In the genomic region with DNA sequence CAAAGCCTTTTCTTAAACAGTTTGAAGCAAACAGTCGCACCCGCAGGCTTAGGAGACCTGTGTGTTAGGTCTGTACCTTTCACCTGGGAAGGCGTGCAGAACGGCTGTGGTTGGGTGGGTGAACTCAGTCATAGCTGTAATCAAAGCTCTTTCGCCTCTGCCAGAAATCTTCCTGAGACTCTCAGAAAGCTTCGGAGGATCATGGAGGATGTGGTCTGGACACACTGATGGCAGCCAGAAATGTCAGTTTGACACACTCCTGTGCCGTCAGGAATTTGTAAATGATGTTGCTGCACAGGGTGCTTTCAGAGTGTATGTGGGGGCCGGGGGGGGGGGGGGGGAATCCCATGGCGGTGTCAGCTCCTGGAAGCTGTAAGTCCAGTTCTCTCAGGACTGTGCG, we compare ENCODE assay signal across 27 mouse cellular contexts. TPM values are rescaled to one million over a fixed set of nuclear protein-coding genes. Genes with fewer than 3 reads are reported as not detected.
DNase-seq lines count a peak whose midpoint lies in the region; ATAC-seq lines count a peak whose summit lies in the region.
"Had no signal": no experiment of that assay in that cellular context is flagged by ENCODE, and none has a peak within 500 bp of the region (broad histone marks: within the 10 kb centered on the region; RNA-seq: fewer than 3 reads in every experiment).

No protein-coding gene starts in this region.

- intact Hi-C loops in left cerebral cortex, postnatal 14 days (cut with DNase I), result no loop called here

- H3K36me3 ChIP-seq in heart, embryonic 13.5 days, result no peaks in the 10 kb centered on the region
- H3K36me3 ChIP-seq in midbrain, embryonic 15.5 days (replicated peaks), result no peaks in the 10 kb centered on the region
- H3K36me3 ChIP-seq in midbrain, embryonic 13.5 days, result no peaks in the 10 kb centered on the region; the same call in 1 of the 2 replicates
- H3K36me3 ChIP-seq in intestine, embryonic 16.5 days (ENCODE audit: control insufficient read depth, insufficient read depth, low read length), result no peaks in the 10 kb centered on the region
- H3K36me3 ChIP-seq: forebrain, embryonic 15.5 days; heart, embryonic 15.5 days; lung, embryonic 15.5 days; neural tube, embryonic 12.5 days had no signal

- H3K4me3 ChIP-seq in heart, embryonic 13.5 days, result no peak overlapping the region
- no peak overlapping the region for H3K4me3 ChIP-seq in midbrain, embryonic 15.5 days
- H3K4me3 ChIP-seq in midbrain, embryonic 13.5 days (replicated peaks), result no peak overlapping the region
- H3K4me3 ChIP-seq in intestine, embryonic 16.5 days (ENCODE audit: low read length), result no peak overlapping the region
- H3K4me3 ChIP-seq: forebrain, embryonic 15.5 days; heart, embryonic 15.5 days; layer of hippocampus, adult 2 months; left cerebral cortex, adult 2 months; limb, embryonic 13.5 days; lung, embryonic 15.5 days; myocyte; neural tube, embryonic 12.5 days had no signal

- peak overlapping the region; percentile 17; the same call in 1 of the 2 replicates for H3K4me2 ChIP-seq in heart, embryonic 13.5 days
- H3K4me2 ChIP-seq in midbrain, embryonic 15.5 days, result no peak overlapping the region
- H3K4me2 ChIP-seq in midbrain, embryonic 13.5 days (replicated peaks), result no peak overlapping the region
- H3K4me2 ChIP-seq in intestine, embryonic 16.5 days (ENCODE audit: low read depth, low read length), result no peak overlapping the region
- H3K4me2 ChIP-seq: forebrain, embryonic 15.5 days; heart, embryonic 15.5 days; limb, embryonic 13.5 days; liver, embryonic 11.5 days; lung, embryonic 15.5 days; neural tube, embryonic 12.5 days had no signal

- DNase-seq in heart, adult 8-10 months (ENCODE audit: low spot score), result no peak
- DNase-seq in yolk sac, embryonic 10.5 days (ENCODE audit: low spot score), result peak; percentile 48
- no peak for DNase-seq in left cerebral cortex, postnatal 14 days (ENCODE audit: low spot score in 2 of 2)
- DNase-seq in urinary bladder, adult 2 months (ENCODE audit: low spot score), result no peak
- DNase-seq: adrenal gland, postnatal 10 days; cerebellum, adult 8-10 months; cerebellum, postnatal 36 days; embryo, embryonic 11 days; gastrocnemius, postnatal 36 days; heart, adult 18-20 months; kidney, adult 2 months; kidney, postnatal 36 days; right cerebral cortex, postnatal 14 days had no signal

- WGBS in heart, embryonic 13.5 days, result 44% methylated on average over 10 of the region's 10 CpGs
- WGBS in midbrain, embryonic 15.5 days, result 73% methylated on average over 10 of the region's 10 CpGs
- 76% methylated on average over 10 of the region's 10 CpGs for WGBS in midbrain, embryonic 13.5 days
- WGBS in intestine, embryonic 16.5 days, result 49% methylated on average over 10 of the region's 10 CpGs

- H3K9me3 ChIP-seq in heart, embryonic 13.5 days, result no peaks in the 10 kb centered on the region
- H3K9me3 ChIP-seq in midbrain, embryonic 15.5 days, result no peaks in the 10 kb centered on the region
- no peaks in the 10 kb centered on the region for H3K9me3 ChIP-seq in midbrain, embryonic 13.5 days
- no peaks in the 10 kb centered on the region for H3K9me3 ChIP-seq in intestine, embryonic 16.5 days (ENCODE audit: control insufficient read depth, low read length)
- H3K9me3 ChIP-seq: forebrain, embryonic 15.5 days; heart, embryonic 15.5 days; limb, embryonic 13.5 days; lung, embryonic 15.5 days; neural tube, embryonic 12.5 days had no signal

- ATAC-seq in heart, embryonic 13.5 days (ENCODE audit: extremely low read depth, insufficient number of reproducible peaks, low FRiP score, low TSS enrichment), result no peak
- ATAC-seq in midbrain, embryonic 15.5 days (replicated peaks), result 0 out of 2 replicates have a peak, but pooled peaks have one; percentile 33
- no peak for ATAC-seq in midbrain, embryonic 13.5 days
- ATAC-seq in intestine, embryonic 16.5 days, result 0 out of 2 replicates have a peak, but pooled peaks have one; percentile 33
- ATAC-seq: forebrain, embryonic 15.5 days; Patski had no signal

- no peak overlapping the region for H3K9ac ChIP-seq in heart, embryonic 13.5 days
- no peak overlapping the region for H3K9ac ChIP-seq in midbrain, embryonic 15.5 days
- no peak overlapping the region for H3K9ac ChIP-seq in midbrain, embryonic 13.5 days (replicated peaks)
- H3K9ac ChIP-seq in intestine, embryonic 16.5 days (ENCODE audit: low read depth, low read length), result no peak overlapping the region
- H3K9ac ChIP-seq: forebrain, embryonic 15.5 days; heart, embryonic 15.5 days; limb, embryonic 13.5 days; lung, embryonic 15.5 days; neural tube, embryonic 12.5 days had no signal

- H3K27me3 ChIP-seq in heart, embryonic 13.5 days (replicated peaks), result no peaks in the 10 kb centered on the region
- no peaks in the 10 kb centered on the region for H3K27me3 ChIP-seq in midbrain, embryonic 15.5 days (replicated peaks)
- H3K27me3 ChIP-seq in midbrain, embryonic 13.5 days, result no peaks in the 10 kb centered on the region
- H3K27me3 ChIP-seq in intestine, embryonic 16.5 days (replicated peaks; ENCODE audit: control insufficient read depth, insufficient read depth, low read length), result no peaks in the 10 kb centered on the region
- H3K27me3 ChIP-seq: forebrain, embryonic 15.5 days; heart, embryonic 15.5 days; limb, embryonic 13.5 days; lung, embryonic 15.5 days; neural tube, embryonic 12.5 days; Patski had no signal

- H3K27ac ChIP-seq in heart, embryonic 13.5 days (replicated peaks), result no peak overlapping the region
- no peak overlapping the region for H3K27ac ChIP-seq in midbrain, embryonic 15.5 days
- H3K27ac ChIP-seq in midbrain, embryonic 13.5 days, result no peak overlapping the region
- peak overlapping the region; percentile 42 for H3K27ac ChIP-seq in intestine, embryonic 16.5 days (ENCODE audit: low read length)
- H3K27ac ChIP-seq: forebrain, embryonic 15.5 days; heart, embryonic 15.5 days; left cerebral cortex, adult 2 months; limb, embryonic 13.5 days; lung, embryonic 15.5 days; neural tube, embryonic 12.5 days had no signal

- peaks cover 9% of the 10 kb centered on the region for H3K4me1 ChIP-seq in heart, embryonic 13.5 days
- peaks cover 4% of the 10 kb centered on the region; the same call in 1 of the 2 replicates for H3K4me1 ChIP-seq in midbrain, embryonic 15.5 days
- peaks cover 6% of the 10 kb centered on the region; the same call in 1 of the 2 replicates for H3K4me1 ChIP-seq in midbrain, embryonic 13.5 days (replicated peaks)
- H3K4me1 ChIP-seq in intestine, embryonic 16.5 days (ENCODE audit: control insufficient read depth, insufficient read depth, low read length), result no peaks in the 10 kb centered on the region; the same call in 1 of the 2 replicates
- H3K4me1 ChIP-seq: forebrain, embryonic 15.5 days; neural tube, embryonic 12.5 days had no signal

RNA-seq across cellular contexts. Expression of a gene that starts 24.5 kb away (rescaled TPM):
- polyA plus RNA-seq in heart, embryonic 13.5 days (2015; fragmentation: Nextera tagmentation; extraction: Ambion mirVana), result 3.6 and 3.8 TPM in 2 replicates
- total RNA-seq in heart, adult 8-10 months (2022), result 1 to 10 TPM; 2.3 to 4.6 (median 2.9) TPM
- polyA plus RNA-seq in midbrain, embryonic 15.5 days (2015; fragmentation: Nextera tagmentation; extraction: Ambion mirVana), result 4.4 and 4.6 TPM in 2 replicates
- 5.7 and 5.8 TPM in 2 replicates for polyA plus RNA-seq in midbrain, embryonic 13.5 days (2015; fragmentation: Nextera tagmentation; extraction: Ambion mirVana)
- polyA plus RNA-seq in intestine, embryonic 16.5 days (2015; fragmentation: Nextera tagmentation; extraction: Ambion mirVana), result 4.6 and 5.3 TPM in 2 replicates
- total RNA-seq in left cerebral cortex, postnatal 14 days (2021), result 10 to 100 TPM; 25.5 to 28.0 TPM
- 15.3 and 17.5 TPM in 2 replicates for polyA plus RNA-seq in urinary bladder, adult 2 months (2012; rRNA removed)

Comparison
In these comparisons a context has a peak if more than half of its experiments do, and no peak if none do; other contexts are left out.
1. ATAC-seq: peak in midbrain, embryonic 15.5 days (single experiment) and intestine, embryonic 16.5 days (single experiment); none in heart, embryonic 13.5 days (single experiment) and midbrain, embryonic 13.5 days (single experiment).